Mouse (Mus musculus) neural tube, embryonic 14.5 days (tissue): Measurements from ENCODE around the gene Tcp11. TPM values are rescaled to one million over a fixed set of nuclear protein-coding genes. Genes with fewer than 3 reads are reported as not detected.

ENCODE experiments used
- ATAC-seq: fragments of 200-750 bp; cut with Nextera tagmentation; 2 replicates; pipeline ENCODE4 v1.8.0; 2017; ENCODE audit warnings: low read depth, mild to moderate bottlenecking, moderate TSS enrichment, moderate library complexity
- H3K27ac ChIP-seq: fragments of 300-500 bp; sonication (generic); 2 replicates; pipeline ENCODE4 v1.5.1; 2014; ENCODE audit warnings: low read depth, mild to moderate bottlenecking, control low read depth, low read length, moderate library complexity, mixed read lengths
- H3K27me3 ChIP-seq: fragments of 300-500 bp; sonication (generic); 2 replicates; pipeline ENCODE4 v1.6.1; 2014; ENCODE audit warnings: low read length; ENCODE audit not compliant: control insufficient read depth, insufficient read depth
- H3K36me3 ChIP-seq: fragments of 300-500 bp; sonication (generic); 2 replicates; pipeline ENCODE4 v1.6.1; 2014; ENCODE audit warnings: low read length, mixed read lengths; ENCODE audit not compliant: control insufficient read depth, insufficient read depth
- H3K4me1 ChIP-seq: fragments of 300-500 bp; sonication (generic); 2 replicates; pipeline ENCODE4 v1.6.1; 2014; ENCODE audit warnings: low read length; ENCODE audit not compliant: control insufficient read depth, insufficient read depth
- H3K4me2 ChIP-seq: fragments of 300-500 bp; sonication (generic); 2 replicates; pipeline ENCODE4 v1.6.1; 2014; ENCODE audit warnings: mild to moderate bottlenecking, low read depth, low read length, control low read depth
- H3K4me3 ChIP-seq: fragments of 300-500 bp; sonication (generic); 2 replicates; pipeline ENCODE4 v1.5.1; 2014; ENCODE audit warnings: low read depth, low read length, control low read depth, mixed read lengths
- H3K9ac ChIP-seq: fragments of 300-500 bp; sonication (generic); replicated peaks from 2 replicates; pipeline ENCODE4 v1.6.1; 2014; ENCODE audit warnings: low read depth, mild to moderate bottlenecking, control low read depth, low read length, mixed read lengths
- H3K9me3 ChIP-seq: fragments of 300-500 bp; sonication (generic); 2 replicates; pipeline ENCODE4 v1.6.1; 2016; ENCODE audit warnings: low read length; ENCODE audit not compliant: control insufficient read depth
- WGBS: fragments of 180-500 bp; shearing (Covaris S2); extraction: QIAGEN DNeasy Blood & Tissue Kit; methylation state at CpG from one replicate; pipeline ENCODE4 v1.1.7; 2014; 5-methylcytosine and 5-hydroxymethylcytosine counted together
- polyA plus RNA-seq: library from polyadenylated mRNA; unstranded; fragments of >200 nt; fragmentation: Nextera tagmentation; extraction: Ambion mirVana; gene quantifications from 2 replicates; pipeline ENCODE4 v1.2.1, GENCODE M21; 2014

Gene Tcp11
- polyA plus RNA-seq, 1 experiment from 2014 or later, result 0.79 TPM

DNA sequence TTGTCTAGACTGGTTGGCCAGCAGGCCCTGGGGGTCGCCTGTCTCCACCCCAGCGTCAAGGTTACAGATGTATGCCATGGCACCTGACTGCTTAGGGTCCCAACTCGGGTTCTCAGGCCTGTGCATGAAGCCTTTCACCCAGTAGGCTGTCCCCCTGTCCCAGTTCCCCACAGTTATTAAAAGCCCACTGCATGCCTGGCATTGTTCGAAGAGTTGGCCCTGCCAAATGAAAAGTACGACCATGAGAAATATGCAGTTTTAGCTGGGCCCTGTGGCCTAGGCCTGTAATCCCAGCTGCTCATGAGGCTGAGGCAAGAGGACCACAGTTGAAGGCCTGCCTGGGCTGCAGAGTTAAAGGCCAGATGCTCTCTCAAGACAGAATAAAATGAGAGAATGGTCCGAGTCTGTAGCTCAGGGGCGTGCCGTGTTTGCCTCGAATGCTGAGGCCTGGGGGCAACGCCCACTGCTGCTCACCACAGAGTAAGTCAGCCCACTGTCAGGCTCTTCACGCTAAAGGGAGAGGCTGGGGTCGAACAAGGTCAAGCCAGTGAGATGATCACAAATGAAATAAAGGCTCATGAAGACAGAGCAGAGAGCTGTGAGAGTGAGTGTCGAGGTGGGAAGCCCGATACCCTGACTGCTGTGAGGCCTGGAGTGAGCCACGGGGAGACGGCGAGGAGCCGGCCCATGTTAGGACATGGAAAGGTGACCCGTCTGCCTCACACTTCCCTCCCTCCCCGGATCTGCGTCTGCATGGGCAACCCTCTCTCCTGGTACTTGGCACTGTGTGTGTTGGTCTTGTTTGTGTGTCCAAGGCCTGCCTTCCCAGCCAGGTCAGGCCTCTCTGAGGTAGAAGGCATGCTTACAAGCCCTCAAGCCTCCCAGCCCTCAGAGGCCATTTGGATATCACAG, 60.4 kb downstream of the Tcp11 start:
- no peaks in the 10 kb centered on the region for H3K36me3 ChIP-seq
- no peaks in the 10 kb centered on the region for H3K9me3 ChIP-seq
- no peak for ATAC-seq
- H3K9ac ChIP-seq, result no peak overlapping the region
- H3K27ac ChIP-seq, result no peak overlapping the region
- H3K4me1 ChIP-seq, result peaks cover 2% of the 10 kb centered on the region
- H3K27me3 ChIP-seq, result no peaks in the 10 kb centered on the region
- no peak overlapping the region for H3K4me3 ChIP-seq
- 74% methylated on average over 21 of the region's 21 CpGs for WGBS
- no peak overlapping the region for H3K4me2 ChIP-seq

- H3K9ac ChIP-seq, result no peak overlapping the region
- no peaks in the 10 kb centered on the region for H3K27me3 ChIP-seq
- no peak for ATAC-seq
- H3K4me2 ChIP-seq, result no peak overlapping the region
- H3K4me1 ChIP-seq, result peaks cover under 1% of the 10 kb centered on the region
- no peak overlapping the region for H3K4me3 ChIP-seq
- 53% methylated on average over 11 of the region's 11 CpGs for WGBS
- H3K27ac ChIP-seq, result no peak overlapping the region
- H3K36me3 ChIP-seq, result no peaks in the 10 kb centered on the region
- H3K9me3 ChIP-seq, result no peaks in the 10 kb centered on the region
Observed at GRCm38 (mm10) chr17:28018776-28019175, 61.7 kb downstream of the Tcp11 start.

DNA sequence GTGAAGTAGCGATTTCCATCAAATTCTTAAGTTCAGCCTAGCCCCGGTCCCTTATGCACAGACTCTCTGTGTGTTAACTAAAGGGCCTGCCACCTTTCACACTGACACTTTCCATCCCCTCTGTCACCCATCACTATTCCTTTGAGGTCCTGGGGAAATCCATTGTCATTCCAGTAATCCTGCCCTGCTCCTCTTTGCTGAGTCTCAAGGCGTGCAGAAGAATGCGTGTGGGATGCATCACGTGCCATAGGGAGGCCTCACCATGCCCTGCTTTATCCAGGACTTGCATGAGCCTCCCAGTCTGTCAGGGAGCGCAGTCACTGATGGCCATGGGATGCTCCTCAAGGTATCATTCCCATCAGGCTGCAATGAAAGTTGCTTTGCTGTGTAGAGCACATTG, 62.1 kb downstream of the Tcp11 start:
- H3K4me1 ChIP-seq, result peaks cover 5% of the 10 kb centered on the region
- 60% methylated on average over 6 of the region's 6 CpGs for WGBS
- H3K36me3 ChIP-seq, result no peaks in the 10 kb centered on the region
- H3K27ac ChIP-seq, result no peak overlapping the region
- no peak for ATAC-seq
- no peaks in the 10 kb centered on the region for H3K27me3 ChIP-seq
- no peak overlapping the region for H3K9ac ChIP-seq
- H3K4me3 ChIP-seq, result no peak overlapping the region
- no peak overlapping the region for H3K4me2 ChIP-seq
- H3K9me3 ChIP-seq, result no peaks in the 10 kb centered on the region

Other genes starting within 250 kb of the Tcp11 start
- gene Snrpc, start 242.5 kb downstream of the Tcp11 start, polyA plus RNA-seq, result 211 and 216 TPM in 2 replicates
- 7.3 and 9.0 TPM in 2 replicates for gene Uhrf1bp1, start 224.2 kb downstream of the Tcp11 start, polyA plus RNA-seq
- gene Anks1, start 171.3 kb downstream of the Tcp11 start, polyA plus RNA-seq, result 55.8 and 59.4 TPM in 2 replicates
- gene Taf11, start 170.8 kb downstream of the Tcp11 start, polyA plus RNA-seq, result 56.8 and 60.3 TPM in 2 replicates
- gene Scube3, start 61.5 kb upstream of the Tcp11 start, polyA plus RNA-seq, result 4.7 and 6.3 TPM in 2 replicates
- gene Zfp523, start 96.5 kb upstream of the Tcp11 start, polyA plus RNA-seq, result 37.6 and 46.1 TPM in 2 replicates
- gene Def6, start 127.1 kb upstream of the Tcp11 start, polyA plus RNA-seq, result 4.0 and 5.0 TPM in 2 replicates
- gene Ppard, start 152.1 kb upstream of the Tcp11 start, polyA plus RNA-seq, result 1.3 and 2.0 TPM in 2 replicates
- gene Fance, start 232.9 kb upstream of the Tcp11 start, polyA plus RNA-seq, result 22.7 and 23.5 TPM in 2 replicates
- 367 and 407 TPM in 2 replicates for gene Rpl10a, start 247.8 kb upstream of the Tcp11 start, polyA plus RNA-seq